Mouse (Mus musculus) brown adipose tissue, adult 24 weeks (tissue): ENCODE results near the gene E130309D02Rik. TPM values are rescaled to one million over a fixed set of nuclear protein-coding genes. Genes with fewer than 3 reads are reported as not detected.

Experiments used
- H3K27ac ChIP-seq: fragments of 200-500 bp; replicated peaks from 2 replicates; pipeline ENCODE4 v1.5.1; 2012; ENCODE audit warnings: low read depth, mild to moderate bottlenecking, low read length
- H3K4me1 ChIP-seq: fragments of 200-500 bp; 2 replicates; pipeline ENCODE4 v1.6.1; 2012; ENCODE audit warnings: low read length, mixed read lengths; ENCODE audit not compliant: control insufficient read depth, insufficient read depth, insufficient read length
- H3K4me3 ChIP-seq: fragments of 200-500 bp; 2 replicates; pipeline ENCODE4 v1.5.1; 2012; ENCODE audit warnings: low read depth, mild to moderate bottlenecking, low read length, moderate library complexity; ENCODE audit not compliant: insufficient read depth
- polyA plus RNA-seq: library from polyadenylated mRNA; stranded (reverse); fragments of >200 nt; gene quantifications from 2 replicates; pipeline ENCODE4 v1.2.4, GENCODE M21; 2012; ENCODE audit not compliant: missing spikeins, insufficient read depth, insufficient read length

The E130309D02Rik gene
- polyA plus RNA-seq, 1 experiment: 11.5 TPM

DNA sequence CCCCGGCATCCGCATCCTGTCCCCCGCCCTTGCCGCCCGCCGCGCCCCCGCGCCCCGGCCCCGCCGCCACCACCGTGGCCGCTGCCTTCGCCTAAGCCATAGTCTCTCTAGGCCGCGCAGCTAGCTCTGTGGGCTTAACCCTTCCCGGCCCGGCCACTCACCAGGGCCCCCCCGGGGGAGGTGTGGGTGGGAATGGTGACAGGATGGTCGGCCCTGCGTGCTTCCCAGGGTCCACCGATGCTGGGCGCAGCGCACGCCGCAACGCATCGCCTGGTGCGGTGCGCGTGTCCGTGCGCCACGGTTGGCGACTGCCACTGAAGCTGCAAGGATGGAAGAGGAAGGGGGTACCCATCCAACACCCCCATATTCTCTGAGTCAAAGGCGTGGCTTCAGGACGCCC lies 21.8 kb downstream of the E130309D02Rik start, which contains the start of gene Zfp853:
TSS of gene Zfp853 (minus strand) at position 220 of the 400 bp plus-strand sequence.
- Histone ChIP-seq H3K4me1 (peaks cover 3% of the 10 kb centered on the region; the same call in 1 of the 2 replicates), H3K4me3 (peak within 1 kb of the TSS; percentile 39), H3K27ac (no peak within 1 kb of the TSS)

DNA sequence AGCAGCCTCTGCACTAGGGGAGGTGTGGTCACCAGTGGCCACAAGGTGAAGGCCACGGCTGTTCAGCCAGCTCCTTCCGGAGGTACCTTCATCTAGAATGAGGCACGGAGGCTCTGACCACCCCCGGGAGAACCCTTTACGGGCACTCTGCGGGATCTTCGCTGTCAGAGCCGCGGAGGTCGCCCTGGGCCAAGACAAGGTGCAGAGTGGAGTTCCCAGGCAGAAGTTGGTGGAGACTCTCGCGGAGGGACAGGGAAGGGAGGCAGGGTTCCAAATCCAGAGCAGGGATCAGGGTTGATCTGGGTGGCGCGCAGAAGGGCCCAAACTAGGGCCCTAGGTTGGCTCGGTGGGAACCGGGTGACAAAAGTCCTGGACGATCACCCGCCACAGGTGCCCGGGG lies 22.3 kb downstream of the E130309D02Rik start:
- Histone ChIP-seq H3K27ac (no peak overlapping the region), H3K4me3 (no peak overlapping the region), H3K4me1 (peaks cover 3% of the 10 kb centered on the region; the same call in 1 of the 2 replicates)

DNA sequence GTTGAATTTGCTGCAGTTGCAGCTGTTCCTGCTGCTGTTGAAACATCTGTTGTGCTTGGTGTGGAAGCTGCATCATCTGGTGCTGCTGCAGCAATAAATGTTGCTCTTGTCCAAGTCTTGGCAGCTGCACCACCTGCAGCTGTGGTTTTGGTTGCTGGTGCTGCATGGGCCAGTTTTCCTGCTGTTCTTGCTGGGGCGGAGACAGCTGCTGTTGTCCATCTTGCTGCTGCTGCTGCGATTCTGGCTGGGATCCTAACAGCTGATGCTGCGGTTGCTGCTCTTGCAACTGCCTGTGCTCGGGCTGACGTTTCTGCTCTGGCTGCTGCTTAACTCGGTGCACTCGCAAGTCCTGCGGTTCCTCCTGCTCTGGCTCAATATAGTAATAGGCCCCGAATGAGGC lies 25.9 kb downstream of the E130309D02Rik start:
- Histone ChIP-seq H3K4me3 (no peak overlapping the region), H3K27ac (no peak overlapping the region), H3K4me1 (peaks cover 3% of the 10 kb centered on the region; the same call in 1 of the 2 replicates)

DNA sequence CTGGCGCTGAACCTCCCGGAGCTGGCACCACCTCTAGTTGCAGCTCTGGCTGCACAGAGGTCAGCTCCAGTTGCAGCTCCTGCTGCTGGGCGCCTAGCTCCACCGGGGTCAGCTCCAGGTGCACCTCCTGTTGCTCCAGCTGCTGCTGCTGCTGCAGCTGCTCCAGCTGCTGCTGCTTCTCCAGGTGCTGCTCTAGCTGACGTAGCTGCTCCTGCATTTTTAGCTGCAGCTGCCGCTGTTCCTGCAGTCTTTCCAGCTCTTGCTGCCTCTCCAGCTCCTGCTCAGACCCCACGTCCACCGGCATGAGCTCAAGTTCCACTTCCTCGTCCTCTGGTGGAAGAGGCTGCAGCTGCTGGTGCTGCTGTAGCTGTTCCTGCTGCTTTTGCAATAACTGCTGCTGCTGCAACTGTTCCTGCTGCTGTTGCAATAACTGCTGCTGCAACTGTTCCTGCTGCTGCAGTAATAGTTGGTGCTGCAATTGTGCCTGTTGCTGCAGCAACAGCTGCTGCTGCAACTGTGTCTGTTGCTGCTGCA lies 26.7 kb downstream of the E130309D02Rik start:
- H3K4me3 ChIP-seq: peak overlapping the region; percentile 32
- 0 out of 2 replicates have a peak, but pooled peaks cover 1% of the 10 kb centered on the region for H3K4me1 ChIP-seq
- H3K27ac ChIP-seq: no peak overlapping the region

DNA sequence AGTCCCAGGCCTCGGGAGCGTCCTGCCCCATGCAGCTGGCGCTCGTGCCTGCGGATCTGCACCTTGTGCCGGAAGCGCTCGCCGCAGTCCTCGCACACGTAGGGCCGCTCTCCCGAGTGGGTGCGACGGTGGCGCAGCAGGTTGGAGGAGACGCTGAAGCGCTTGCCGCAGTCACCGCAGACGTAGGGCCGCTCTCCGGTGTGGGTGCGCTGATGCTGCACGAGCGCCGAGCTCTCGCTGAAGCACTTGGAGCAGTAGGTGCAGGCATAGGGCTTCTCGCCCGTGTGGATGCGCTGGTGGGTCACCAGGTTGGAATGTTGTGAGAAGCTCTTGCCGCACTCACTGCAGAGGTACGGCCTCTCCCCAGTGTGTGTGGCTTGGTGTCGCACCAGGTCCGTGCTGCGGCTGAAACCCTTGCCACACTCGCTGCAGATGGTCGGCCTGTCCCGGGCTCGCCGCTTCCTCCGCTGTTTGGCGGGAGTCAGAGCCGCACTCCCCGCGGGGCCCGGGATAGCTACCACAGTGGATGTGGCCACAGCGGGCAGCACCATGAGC lies 27.3 kb downstream of the E130309D02Rik start:
- no peak overlapping the region for H3K27ac ChIP-seq
- no peaks in the 10 kb centered on the region for H3K4me1 ChIP-seq
- peak overlapping the region; percentile 32 for H3K4me3 ChIP-seq

DNA sequence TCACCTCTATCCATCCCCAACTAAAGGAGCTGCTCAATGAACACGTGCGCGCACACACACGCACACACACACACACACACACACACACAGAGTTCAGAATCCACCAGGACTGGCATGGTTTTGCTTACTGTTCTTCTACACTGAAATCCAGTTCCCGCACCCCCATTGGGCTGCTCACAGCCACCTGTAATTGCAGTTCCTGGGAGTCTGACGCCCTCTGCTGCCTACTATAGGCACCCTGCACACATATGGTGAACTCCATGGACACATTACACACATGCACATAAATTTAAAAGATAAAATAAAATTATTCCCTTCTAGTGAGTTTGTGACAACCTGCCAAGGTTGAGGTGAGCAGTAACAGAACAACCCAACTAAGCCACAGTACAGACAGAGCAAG lies 30.4 kb downstream of the E130309D02Rik start:
- Histone ChIP-seq H3K27ac (no peak overlapping the region), H3K4me1 (no peaks in the 10 kb centered on the region), H3K4me3 (no peak overlapping the region)

DNA sequence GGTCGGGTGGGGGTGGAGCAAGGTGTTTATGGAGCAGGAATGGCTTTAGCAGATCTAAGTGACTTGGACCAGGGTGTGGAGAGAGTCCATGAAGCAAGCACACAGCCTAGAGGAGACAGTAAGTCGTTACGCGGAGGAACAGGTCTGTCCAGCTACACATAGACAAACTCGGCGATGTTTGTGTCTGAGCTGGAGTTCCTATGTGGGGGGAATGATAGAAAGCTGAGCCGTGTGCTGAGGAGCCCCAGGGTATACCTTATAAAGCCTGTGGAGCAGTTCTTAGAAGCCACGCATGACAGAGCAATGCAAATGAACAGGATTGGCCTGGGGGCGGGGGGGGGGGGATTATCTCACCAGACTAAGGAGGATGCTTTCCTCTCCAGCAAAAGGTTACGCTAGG lies 35.9 kb downstream of the E130309D02Rik start:
- no peak overlapping the region for H3K27ac ChIP-seq
- H3K4me3 ChIP-seq: no peak overlapping the region
- no peaks in the 10 kb centered on the region for H3K4me1 ChIP-seq

DNA sequence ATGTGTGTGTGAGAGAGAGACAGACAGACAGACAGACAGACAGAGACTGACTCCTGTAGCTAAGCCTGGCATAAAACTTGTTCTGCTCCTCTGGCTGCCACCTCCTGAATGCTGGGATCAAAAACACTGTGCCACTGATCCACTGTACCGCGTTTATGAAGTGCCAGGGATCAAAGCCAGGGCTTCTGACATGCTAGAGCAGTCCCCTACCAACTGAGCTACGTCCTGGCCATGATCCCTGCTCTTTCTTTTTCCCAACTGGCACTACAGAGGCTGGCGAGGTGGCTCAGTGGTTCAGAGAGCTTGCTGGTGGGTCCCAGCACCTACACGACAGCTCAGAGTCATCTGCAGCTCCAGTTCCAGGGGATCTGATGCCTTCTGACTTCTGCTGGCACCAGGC lies 39.4 kb downstream of the E130309D02Rik start:
- no peak overlapping the region for H3K4me3 ChIP-seq
- no peak overlapping the region for H3K27ac ChIP-seq
- no peaks in the 10 kb centered on the region for H3K4me1 ChIP-seq

DNA sequence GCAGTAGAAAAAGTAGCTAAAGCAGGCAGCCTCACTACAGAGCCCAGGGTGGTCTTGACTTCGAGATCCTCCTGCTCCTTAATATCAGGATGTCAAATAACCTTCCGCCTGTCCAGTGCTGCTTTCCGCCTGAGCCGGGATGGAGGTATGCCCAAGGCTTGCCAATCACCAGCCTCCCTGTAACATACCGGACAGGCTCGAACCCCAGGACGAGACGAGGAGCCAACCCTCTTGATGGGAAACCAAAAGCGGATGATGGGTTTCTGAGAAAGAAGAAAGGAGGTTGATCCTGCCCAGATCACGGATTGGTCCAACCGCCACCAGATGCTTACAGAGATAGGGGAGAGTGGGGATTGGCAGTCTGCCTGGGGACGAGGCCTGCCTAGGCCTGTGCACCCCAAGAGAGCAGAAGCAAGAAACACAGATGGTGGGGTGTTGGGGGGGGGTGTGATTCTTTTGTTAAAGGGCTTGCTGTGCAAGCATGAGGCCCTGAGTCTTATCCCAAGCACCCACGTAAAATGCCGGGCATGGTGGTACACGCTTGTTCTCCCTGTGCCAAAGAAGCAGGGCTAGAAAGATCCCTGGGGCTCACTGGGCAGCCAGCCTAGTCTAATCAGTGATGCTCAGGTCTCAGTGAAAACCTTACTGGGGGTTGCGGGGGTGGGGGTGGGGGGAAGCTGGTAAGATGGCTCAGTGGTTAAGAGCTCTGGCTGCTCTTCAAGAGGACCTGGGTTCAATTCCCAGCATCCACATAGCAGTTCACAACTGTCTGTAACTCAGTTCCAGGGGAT lies 42.4 kb downstream of the E130309D02Rik start:
- H3K4me3 ChIP-seq: no peak overlapping the region
- H3K4me1 ChIP-seq: no peaks in the 10 kb centered on the region
- no peak overlapping the region for H3K27ac ChIP-seq

DNA sequence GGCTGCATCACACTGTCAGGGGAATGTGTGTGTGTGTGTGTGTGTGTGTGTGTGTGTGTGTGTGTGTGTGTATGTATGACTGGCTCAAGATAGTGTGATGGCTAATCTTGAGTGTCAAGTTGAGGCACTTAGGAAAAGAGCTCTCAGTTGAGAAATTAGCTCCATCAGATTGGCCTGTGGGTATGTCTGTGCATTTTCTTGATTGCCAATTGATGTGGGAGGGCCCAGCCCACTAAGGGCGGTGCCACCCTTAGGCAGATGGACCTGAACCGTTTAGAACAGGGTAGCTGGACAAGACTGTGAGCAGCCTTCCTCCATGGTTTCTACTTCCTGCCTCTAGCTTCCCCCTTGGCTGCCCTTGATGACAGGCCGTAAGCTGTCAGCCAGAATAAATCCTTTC lies 43.1 kb downstream of the E130309D02Rik start:
- no peak overlapping the region for H3K4me3 ChIP-seq
- H3K4me1 ChIP-seq: no peaks in the 10 kb centered on the region
- H3K27ac ChIP-seq: no peak overlapping the region

DNA sequence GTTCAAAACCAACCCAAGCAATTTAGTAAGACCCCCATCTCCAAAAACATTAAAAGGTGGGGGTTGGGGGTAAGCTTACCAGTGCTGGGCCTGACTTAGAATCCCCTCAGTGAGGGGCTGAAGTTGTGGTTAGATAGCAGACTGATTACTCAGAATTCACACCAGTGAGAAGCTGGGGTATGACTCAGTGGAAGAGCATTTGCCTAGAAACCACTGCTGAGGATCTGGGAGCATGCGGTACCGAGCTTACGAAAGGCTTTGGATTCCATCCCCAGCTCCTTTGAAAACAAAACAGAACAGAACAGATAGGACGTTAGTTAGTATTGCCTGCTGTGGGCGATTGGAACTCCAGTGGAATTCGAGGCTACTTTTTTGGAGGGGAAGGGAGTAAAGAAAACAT lies 43.5 kb downstream of the E130309D02Rik start:
- Histone ChIP-seq H3K4me3 (no peak overlapping the region), H3K4me1 (no peaks in the 10 kb centered on the region), H3K27ac (no peak overlapping the region)

DNA sequence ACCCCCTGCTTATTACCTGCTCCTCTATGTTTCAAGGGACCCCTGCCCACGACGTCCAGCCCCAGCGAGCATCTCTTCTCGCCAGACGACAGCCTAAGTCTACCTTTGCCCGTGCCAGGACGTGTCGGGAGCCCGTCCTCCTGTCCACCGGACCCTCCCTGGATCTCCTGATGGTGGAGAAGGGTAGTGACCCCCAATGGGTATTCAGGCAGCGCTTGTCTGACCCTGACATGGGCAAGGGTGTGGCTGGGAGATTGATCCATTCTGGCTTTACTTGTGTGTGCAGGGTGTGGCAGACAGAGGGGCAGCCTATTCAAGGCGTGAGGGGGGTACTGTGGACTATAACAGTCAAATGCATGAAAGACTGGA lies 45.0 kb downstream of the E130309D02Rik start:
- Histone ChIP-seq H3K27ac (no peak overlapping the region), H3K4me1 (no peaks in the 10 kb centered on the region), H3K4me3 (peak overlapping the region; percentile 69)

DNA sequence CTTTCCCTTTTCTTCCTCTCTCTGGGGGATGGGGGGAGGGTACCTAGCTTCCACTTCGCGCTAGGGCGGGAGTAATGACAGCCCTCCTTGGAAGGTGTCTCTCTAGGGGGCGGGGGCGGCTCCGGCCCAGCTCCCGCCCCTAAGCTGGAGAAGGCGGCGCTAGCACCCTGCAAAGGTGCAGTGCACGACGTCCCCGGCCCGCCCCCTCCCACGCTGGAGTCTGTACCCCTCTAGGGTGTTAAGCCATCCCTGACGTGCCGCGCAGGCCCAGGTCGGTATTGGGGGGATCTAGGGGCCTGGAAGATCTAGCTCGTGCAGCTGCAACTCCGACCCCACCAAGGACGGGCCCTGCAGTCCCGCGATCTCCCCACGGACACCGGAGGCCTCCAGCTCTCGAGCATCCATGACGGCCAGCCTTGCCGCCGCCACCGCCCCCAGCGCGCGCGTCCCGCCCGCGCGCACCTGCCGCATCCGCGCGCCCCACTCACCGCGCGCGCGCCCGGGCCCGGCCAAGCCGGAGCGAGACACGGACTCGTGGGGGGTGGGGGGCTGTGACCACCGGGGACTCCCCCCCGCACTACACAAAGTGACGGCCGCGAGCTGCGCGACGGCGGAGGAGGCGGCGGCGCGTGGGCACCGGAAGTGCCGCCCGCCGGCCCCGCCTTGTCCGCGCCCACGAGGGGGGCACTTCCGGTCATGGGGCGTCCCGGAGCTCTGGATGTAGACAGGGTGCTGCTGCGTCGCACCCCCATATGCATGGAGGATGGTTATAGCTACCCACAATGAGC lies 45.6 kb downstream of the E130309D02Rik start, which contains the start of gene Zfp316:
TSS of gene Zfp316 (minus strand) at position 660 of the 788 bp plus-strand sequence.
- Histone ChIP-seq H3K4me1 (no peaks in the 10 kb centered on the region), H3K4me3 (peak within 1 kb of the TSS; percentile 69), H3K27ac (no peak within 1 kb of the TSS)

DNA sequence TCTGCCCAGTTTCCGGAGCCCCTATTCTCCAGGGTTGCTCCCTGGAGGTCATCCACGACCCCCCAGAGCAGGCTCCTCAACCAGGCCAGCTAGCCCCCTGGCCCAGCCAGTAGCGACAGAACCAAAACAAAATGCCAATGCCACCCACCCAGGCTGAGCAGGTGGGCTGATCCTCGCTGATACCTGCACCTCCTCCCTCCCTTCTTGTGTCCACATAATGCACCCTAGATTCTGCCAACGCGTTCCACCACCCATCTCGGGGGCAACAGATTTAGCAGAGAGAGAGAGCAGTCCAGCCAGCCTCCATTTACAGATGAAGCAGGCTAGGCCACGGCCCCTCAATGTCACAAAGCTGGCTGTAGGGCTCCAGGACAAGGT lies 46.2 kb downstream of the E130309D02Rik start:
- Histone ChIP-seq H3K4me3 (peak overlapping the region; percentile 69), H3K27ac (no peak overlapping the region), H3K4me1 (no peaks in the 10 kb centered on the region)

DNA sequence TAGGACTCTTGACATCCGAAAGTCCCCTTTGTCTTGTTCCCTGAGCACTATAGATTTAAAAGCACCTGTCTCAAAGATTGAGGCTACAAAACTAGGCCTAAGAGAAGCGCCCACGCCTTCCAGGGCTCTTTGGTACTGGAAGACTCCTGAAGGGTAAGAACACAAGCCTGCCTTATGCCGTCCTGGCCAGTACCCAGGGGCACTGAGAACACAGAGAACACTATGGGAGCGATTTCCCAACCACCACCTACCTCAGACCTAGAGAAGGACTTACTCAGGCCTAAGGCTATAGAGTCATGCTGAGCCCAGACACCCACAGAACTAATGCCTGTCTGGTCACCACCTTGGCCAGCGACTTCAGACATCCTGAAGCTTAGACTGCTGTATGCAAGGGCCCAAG lies 48.4 kb downstream of the E130309D02Rik start:
- no peak overlapping the region for H3K4me3 ChIP-seq

More for the DNA sequence above, 48.4 kb downstream of the E130309D02Rik start:
- Histone ChIP-seq H3K27ac (no peak overlapping the region), H3K4me1 (no peaks in the 10 kb centered on the region)
